Mouse (Mus musculus) kidney, embryonic 15.5 days (tissue): ENCODE results near the gene Atg5. TPM values are rescaled to one million over a fixed set of nuclear protein-coding genes. Genes with fewer than 3 reads are reported as not detected.
A peak's percentile ranks its signal among the peaks of the same experiment; 100 is the strongest.
"Not testable (repeated sequence)": the region's sequence is repeated elsewhere in the genome, so short reads cannot be mapped to it uniquely, and the experiment has no call there.

Source experiments
- ATAC-seq: fragments of 200-750 bp; cut with Nextera tagmentation; replicated peaks from 2 replicates; pipeline ENCODE4 v1.8.0; 2017; ENCODE audit warnings: moderate TSS enrichment; ENCODE audit not compliant: low FRiP score
- H3K27ac ChIP-seq: fragments of 300-500 bp; sonication (generic); 2 replicates; pipeline ENCODE4 v1.5.1; 2015; ENCODE audit warnings: mild to moderate bottlenecking, inconsistent platforms
- H3K27me3 ChIP-seq: fragments of 300-500 bp; sonication (generic); 2 replicates; pipeline ENCODE4 v1.6.1; 2015; ENCODE audit warnings: inconsistent platforms
- H3K36me3 ChIP-seq: fragments of 300-500 bp; sonication (generic); 2 replicates; pipeline ENCODE4 v1.6.1; 2015; ENCODE audit warnings: inconsistent platforms
- H3K4me1 ChIP-seq: fragments of 300-500 bp; sonication (generic); 2 replicates; pipeline ENCODE4 v1.6.1; 2015; ENCODE audit warnings: inconsistent platforms
- H3K4me2 ChIP-seq: fragments of 300-500 bp; sonication (generic); 2 replicates; pipeline ENCODE4 v1.6.1; 2015; ENCODE audit warnings: moderate library complexity, mild to moderate bottlenecking, inconsistent platforms
- H3K4me3 ChIP-seq: fragments of 300-500 bp; sonication (generic); replicated peaks from 2 replicates; pipeline ENCODE4 v1.5.1; 2015; ENCODE audit warnings: mild to moderate bottlenecking, inconsistent platforms
- H3K9ac ChIP-seq: fragments of 300-500 bp; sonication (generic); 2 replicates; pipeline ENCODE4 v1.6.1; 2015; ENCODE audit warnings: mild to moderate bottlenecking, inconsistent platforms
- H3K9me3 ChIP-seq: fragments of 300-500 bp; sonication (generic); replicated peaks from 2 replicates; pipeline ENCODE4 v1.6.1; 2016; ENCODE audit warnings: inconsistent platforms
- WGBS: fragments of 180-500 bp; shearing (Covaris S2); methylation state at CpG from one replicate; pipeline ENCODE4 v1.1.7; 2015; ENCODE audit warnings: mixed read lengths; 5-methylcytosine and 5-hydroxymethylcytosine counted together
- polyA plus RNA-seq: library from polyadenylated mRNA; unstranded; fragments of >200 nt; fragmentation: Nextera tagmentation; extraction: Ambion mirVana; gene quantifications from 2 replicates; pipeline ENCODE4 v1.2.1, GENCODE M21; 2015

The Atg5 gene
- polyA plus RNA-seq, result 50.3 and 52.6 TPM in 2 replicates

DNA sequence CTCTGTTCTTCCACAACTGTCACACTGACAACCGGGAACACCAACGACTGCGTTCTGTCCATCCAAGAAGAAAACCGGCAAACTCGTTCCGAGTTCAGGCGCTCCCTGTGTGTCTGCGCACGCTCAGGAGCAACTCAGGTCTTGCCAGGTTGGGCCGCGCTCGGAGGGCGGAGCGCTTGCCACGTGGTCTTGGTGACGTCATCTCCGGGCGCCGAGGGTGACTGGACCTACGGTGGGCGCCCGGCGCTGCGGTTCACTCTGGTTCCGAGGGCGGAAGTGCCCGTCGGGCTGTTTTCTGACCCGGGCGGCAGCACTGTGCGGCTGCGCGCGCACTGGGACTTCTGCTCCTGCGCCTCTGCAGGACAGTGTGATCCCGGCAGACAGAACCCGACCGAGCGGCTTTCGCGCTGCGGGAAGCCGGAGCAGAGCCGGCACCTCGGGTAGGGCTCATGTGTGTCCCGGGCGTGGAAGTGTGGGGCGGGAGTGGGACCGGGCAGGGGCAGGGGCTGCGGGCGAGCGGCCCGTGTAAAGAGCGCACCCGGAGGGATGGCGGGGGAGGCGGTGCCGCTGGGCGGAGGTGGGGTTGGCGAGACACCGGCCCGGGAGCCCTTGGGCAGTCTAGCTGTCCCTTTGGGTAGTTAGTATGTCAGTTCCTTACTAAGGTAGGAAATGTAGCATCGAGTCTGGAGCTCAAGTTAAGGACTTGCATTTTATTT lies at the start of gene Atg5:
Gene Atg5, plus strand, starts transcription at position 214 of the 716 bp plus-strand sequence.
- WGBS, result under 1% methylated on average over 63 of the region's 63 CpGs
- Histone ChIP-seq H3K4me2 (peak within 1 kb of the TSS; percentile 83), H3K27me3 (no peaks in the 10 kb centered on the region), H3K9me3 (no peaks in the 10 kb centered on the region), H3K4me3 (peak within 1 kb of the TSS; percentile 87), H3K9ac (peak within 1 kb of the TSS; percentile 88), H3K36me3 (no peaks in the 10 kb centered on the region), H3K27ac (peak within 1 kb of the TSS; percentile 98), H3K4me1 (peaks cover 29% of the 10 kb centered on the region)
- ATAC-seq, result peak; percentile 97

- H3K27me3 ChIP-seq, H3K36me3 ChIP-seq, H3K9me3 ChIP-seq, H3K4me2 ChIP-seq, H3K27ac ChIP-seq, H3K4me3 ChIP-seq, H3K9ac ChIP-seq, ATAC-seq, H3K4me1 ChIP-seq: not testable (repeated sequence)
- WGBS, result 16% methylated on average over 2 of the region's 2 CpGs
Measured at GRCm38 (mm10) chr10:44219073-44219472, 49.1 kb upstream of the Atg5 start.

DNA sequence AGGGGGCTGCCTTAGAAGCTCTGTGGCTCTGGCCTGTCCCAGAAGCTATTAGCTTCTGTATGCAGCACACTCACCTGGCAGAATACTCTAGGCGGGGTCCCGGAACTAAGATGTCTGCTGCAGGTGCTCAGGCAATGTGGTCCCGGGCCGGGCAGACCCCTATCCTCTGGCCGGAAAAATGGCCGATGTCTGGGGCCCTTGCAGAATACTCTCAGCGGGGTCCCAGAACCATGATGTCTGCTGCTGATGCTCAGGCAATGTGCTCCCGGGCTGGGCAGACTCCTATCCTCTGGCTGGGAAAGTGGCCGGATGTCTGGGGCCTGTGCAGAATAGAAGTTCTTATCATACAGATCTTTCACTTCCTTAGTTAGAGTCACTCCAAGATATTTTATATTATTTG lies 43.8 kb upstream of the Atg5 start:
- WGBS, result 94% methylated on average over 9 of the region's 9 CpGs
- no peak overlapping the region for H3K9ac ChIP-seq
- no peaks in the 10 kb centered on the region for H3K27me3 ChIP-seq
- 0 out of 2 replicates have a peak, but pooled peaks cover 3% of the 10 kb centered on the region for H3K9me3 ChIP-seq
- H3K27ac ChIP-seq, result no peak overlapping the region
- no peaks in the 10 kb centered on the region for H3K36me3 ChIP-seq
- no peak for ATAC-seq
- H3K4me2 ChIP-seq, result no peak overlapping the region
- H3K4me1 ChIP-seq, result no peaks in the 10 kb centered on the region
- H3K4me3 ChIP-seq, result no peak overlapping the region

GRCm38 (mm10) chr10:44233351-44233750 lies 34.8 kb upstream of the Atg5 start:
- 11% methylated on average over 1 of the region's 1 CpGs for WGBS
- ATAC-seq, H3K9ac ChIP-seq, H3K4me2 ChIP-seq, H3K4me3 ChIP-seq, H3K27me3 ChIP-seq, H3K27ac ChIP-seq, H3K9me3 ChIP-seq, H3K4me1 ChIP-seq, H3K36me3 ChIP-seq: not testable (repeated sequence)

DNA sequence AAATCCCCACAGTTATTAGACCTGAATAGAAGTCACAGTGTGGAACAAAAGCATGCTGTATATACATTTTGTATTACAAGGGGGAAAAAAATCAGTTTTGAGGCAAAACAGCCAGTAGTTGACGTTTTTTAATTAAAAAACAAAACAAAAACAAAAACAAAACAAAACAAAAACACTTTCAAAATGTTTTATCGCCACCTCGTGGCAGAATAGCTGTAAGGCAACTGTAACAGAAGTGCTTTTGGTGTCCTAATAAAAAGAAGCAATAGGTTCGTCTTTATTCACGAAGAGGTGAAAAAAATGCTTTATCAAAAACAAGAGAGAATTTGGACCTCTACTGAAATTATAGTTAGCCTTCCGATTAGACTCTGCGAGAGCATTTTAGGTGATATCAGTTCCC lies 32.9 kb upstream of the Atg5 start:
- not testable (repeated sequence) for H3K9ac ChIP-seq, H3K9me3 ChIP-seq, H3K4me3 ChIP-seq, H3K27me3 ChIP-seq, H3K4me2 ChIP-seq, ATAC-seq, H3K27ac ChIP-seq, H3K36me3 ChIP-seq, H3K4me1 ChIP-seq
- WGBS, result 36% methylated on average over 7 of the region's 7 CpGs

GRCm38 (mm10) chr10:44256624-44257023 lies 11.5 kb upstream of the Atg5 start:
- Histone ChIP-seq H3K4me1 (no peaks in the 10 kb centered on the region), H3K27me3 (no peaks in the 10 kb centered on the region), H3K36me3 (no peaks in the 10 kb centered on the region), H3K4me2 (no peak overlapping the region), H3K9me3 (no peaks in the 10 kb centered on the region), H3K27ac (no peak overlapping the region), H3K9ac (no peak overlapping the region), H3K4me3 (no peak overlapping the region)
- 47% methylated on average over 7 of the region's 7 CpGs for WGBS
- ATAC-seq, result no peak

- no peak overlapping the region for H3K4me2 ChIP-seq
Measured at GRCm38 (mm10) chr10:44265835-44266234, 2.3 kb upstream of the Atg5 start.

GRCm38 (mm10) chr10:44266561-44266960 lies 1.6 kb upstream of the Atg5 start:
- Histone ChIP-seq H3K27ac (no peak overlapping the region), H3K4me2 (peak overlapping the region; percentile 83), H3K36me3 (no peaks in the 10 kb centered on the region), H3K9ac (no peak overlapping the region), H3K27me3 (no peaks in the 10 kb centered on the region), H3K9me3 (no peaks in the 10 kb centered on the region), H3K4me3 (peak overlapping the region; percentile 87), H3K4me1 (peaks cover 29% of the 10 kb centered on the region)
- no peak for ATAC-seq

More at GRCm38 (mm10) chr10:44265835-44266234, 2.3 kb upstream of the Atg5 start:
- no peak for ATAC-seq
- Histone ChIP-seq H3K27me3 (no peaks in the 10 kb centered on the region), H3K4me1 (peaks cover 29% of the 10 kb centered on the region), H3K4me3 (no peak overlapping the region), H3K36me3 (no peaks in the 10 kb centered on the region), H3K9me3 (no peaks in the 10 kb centered on the region), H3K9ac (no peak overlapping the region), H3K27ac (no peak overlapping the region)
- 85% methylated on average over 3 of the region's 3 CpGs for WGBS

GRCm38 (mm10) chr10:44267426-44268142 lies 574 bp upstream of the Atg5 start:
- ATAC-seq, result peak; percentile 14
- Histone ChIP-seq H3K4me1 (peaks cover 29% of the 10 kb centered on the region), H3K9ac (peak overlapping the region; percentile 88), H3K36me3 (no peaks in the 10 kb centered on the region), H3K4me3 (peak overlapping the region; percentile 87), H3K9me3 (no peaks in the 10 kb centered on the region), H3K27ac (peak overlapping the region; percentile 68), H3K4me2 (peak overlapping the region; percentile 83), H3K27me3 (no peaks in the 10 kb centered on the region)
- 3% methylated on average over 11 of the region's 11 CpGs for WGBS

DNA sequence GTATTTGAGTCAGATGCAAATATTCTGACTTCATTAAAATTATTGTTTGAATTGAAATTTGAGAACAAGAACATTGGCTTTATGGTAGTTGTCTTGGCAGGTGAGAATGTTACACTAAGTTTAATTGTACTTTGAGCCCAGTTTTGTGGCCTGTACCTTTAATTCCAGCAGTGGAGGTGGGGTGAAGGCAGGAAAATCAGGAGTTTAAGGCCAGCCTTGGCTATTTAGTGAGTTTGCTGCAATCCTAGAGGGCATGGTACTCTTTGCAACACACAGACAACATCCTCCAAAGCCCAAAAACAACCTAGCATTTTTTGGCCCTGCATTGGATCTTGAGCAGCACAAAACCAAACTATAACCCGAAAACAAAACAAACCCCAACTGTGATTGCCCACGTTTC lies 1.1 kb downstream of the Atg5 start:
- H3K4me3 ChIP-seq, result peak overlapping the region; percentile 87
- whole genome bisulfite sequencing, result 68% methylated on average over 2 of the region's 2 CpGs
- H3K4me2 ChIP-seq, result peak overlapping the region; percentile 83
- H3K27me3 ChIP-seq, result no peaks in the 10 kb centered on the region
- H3K36me3 ChIP-seq, result no peaks in the 10 kb centered on the region
- H3K9ac ChIP-seq, result peak overlapping the region; percentile 88
- ATAC-seq, result no peak
- no peaks in the 10 kb centered on the region for H3K9me3 ChIP-seq
- H3K4me1 ChIP-seq, result peaks cover 29% of the 10 kb centered on the region
- H3K27ac ChIP-seq, result no peak overlapping the region

- WGBS, result 89% methylated on average over 1 of the region's 1 CpGs
- Histone ChIP-seq H3K4me2 (no peak overlapping the region), H3K9ac (no peak overlapping the region), H3K36me3 (peaks cover 14% of the 10 kb centered on the region), H3K4me1 (0 out of 2 replicates have a peak, but pooled peaks cover 2% of the 10 kb centered on the region), H3K27ac (no peak overlapping the region), H3K9me3 (no peaks in the 10 kb centered on the region), H3K27me3 (no peaks in the 10 kb centered on the region), H3K4me3 (no peak overlapping the region)
- no peak for ATAC-seq
Measured at GRCm38 (mm10) chr10:44282323-44282722, 14.2 kb downstream of the Atg5 start.

DNA sequence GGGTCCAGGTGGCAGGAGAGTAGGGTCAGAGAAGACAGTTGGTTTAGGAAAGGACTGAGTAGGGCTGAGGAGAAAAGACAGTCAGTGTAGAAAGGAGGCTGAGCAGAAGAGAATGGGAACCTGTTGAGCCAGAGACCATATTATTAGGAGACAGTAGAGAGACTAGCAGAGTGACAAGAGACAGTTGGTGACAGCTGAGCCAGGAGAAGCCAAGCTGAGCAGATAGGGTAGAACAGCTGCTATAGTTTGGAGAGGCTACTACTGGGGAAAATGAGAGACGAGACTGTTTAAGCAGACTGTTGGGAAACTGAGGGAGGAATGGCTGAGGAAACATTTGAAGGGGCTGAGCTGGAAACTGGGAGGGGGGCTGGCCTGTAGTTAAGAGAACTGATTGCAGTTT lies 16.9 kb downstream of the Atg5 start:
- 0 out of 2 replicates have a peak, but pooled peaks cover 2% of the 10 kb centered on the region for H3K4me1 ChIP-seq
- WGBS, result 76% methylated on average over 1 of the region's 1 CpGs
- H3K9me3 ChIP-seq, result no peaks in the 10 kb centered on the region
- H3K9ac ChIP-seq, result no peak overlapping the region
- H3K27me3 ChIP-seq, result no peaks in the 10 kb centered on the region
- H3K4me2 ChIP-seq, result no peak overlapping the region
- peaks cover 35% of the 10 kb centered on the region for H3K36me3 ChIP-seq
- H3K27ac ChIP-seq, result no peak overlapping the region
- no peak overlapping the region for H3K4me3 ChIP-seq
- ATAC-seq, result no peak
